Mouse (Mus musculus): ENCODE results near the gene 1810009J06Rik. TPM values are rescaled to one million over a fixed set of nuclear protein-coding genes. Genes with fewer than 3 reads are reported as not detected.

Gene 1810009J06Rik
- polyA plus RNA-seq (2012; rRNA removed; ENCODE audit: low replicate concordance): 0.36 TPM in 1 of 2 replicates, not detected in the other

GRCm38 (mm10) chr6:40964454-40964853 lies at the start of gene 1810009J06Rik:
1810009J06Rik (plus strand) TSS chr6:40964754.

GRCm38 (mm10) chr6:40940457-40940856 lies 24.1 kb upstream of the 1810009J06Rik start, which contains the start of gene 1700074P13Rik:
1700074P13Rik (minus strand) TSS chr6:40940557.

GRCm38 (mm10) chr6:40951770-40952169 lies 12.8 kb upstream of the 1810009J06Rik start, which contains the start of gene Gm4744:
Gm4744 (minus strand) TSS chr6:40951870.

GRCm38 (mm10) chr6:40999379-40999778 lies 34.8 kb downstream of the 1810009J06Rik start, which contains the start of gene Gm2663:
Gm2663 (minus strand) TSS chr6:40999479.

Other genes with a start within 250 kb of the 1810009J06Rik start
- not detected in 2 replicates for gene Moxd2, start 77.3 kb upstream of the 1810009J06Rik start, polyA plus RNA-seq (2012; rRNA removed; ENCODE audit: low replicate concordance)
- not detected in 2 replicates for gene Prss58, start 64.4 kb upstream of the 1810009J06Rik start, polyA plus RNA-seq (2012; rRNA removed; ENCODE audit: low replicate concordance)
- not detected in 2 replicates for gene 1700074P13Rik, start 24.2 kb upstream of the 1810009J06Rik start, polyA plus RNA-seq (2012; rRNA removed; ENCODE audit: low replicate concordance)
- not detected in 2 replicates for gene Gm4744, start 12.9 kb upstream of the 1810009J06Rik start, polyA plus RNA-seq (2012; rRNA removed; ENCODE audit: low replicate concordance)
- gene Gm2663, start 34.7 kb downstream of the 1810009J06Rik start, polyA plus RNA-seq (2012; rRNA removed; ENCODE audit: low replicate concordance): not detected in 2 replicates
- 2.3 and 1,069 TPM in 2 replicates for gene 2210010C04Rik, start 70.8 kb downstream of the 1810009J06Rik start, polyA plus RNA-seq (2012; rRNA removed; ENCODE audit: low replicate concordance)